ENCODE assay signal across 7 mouse cellular contexts in the genomic region with DNA sequence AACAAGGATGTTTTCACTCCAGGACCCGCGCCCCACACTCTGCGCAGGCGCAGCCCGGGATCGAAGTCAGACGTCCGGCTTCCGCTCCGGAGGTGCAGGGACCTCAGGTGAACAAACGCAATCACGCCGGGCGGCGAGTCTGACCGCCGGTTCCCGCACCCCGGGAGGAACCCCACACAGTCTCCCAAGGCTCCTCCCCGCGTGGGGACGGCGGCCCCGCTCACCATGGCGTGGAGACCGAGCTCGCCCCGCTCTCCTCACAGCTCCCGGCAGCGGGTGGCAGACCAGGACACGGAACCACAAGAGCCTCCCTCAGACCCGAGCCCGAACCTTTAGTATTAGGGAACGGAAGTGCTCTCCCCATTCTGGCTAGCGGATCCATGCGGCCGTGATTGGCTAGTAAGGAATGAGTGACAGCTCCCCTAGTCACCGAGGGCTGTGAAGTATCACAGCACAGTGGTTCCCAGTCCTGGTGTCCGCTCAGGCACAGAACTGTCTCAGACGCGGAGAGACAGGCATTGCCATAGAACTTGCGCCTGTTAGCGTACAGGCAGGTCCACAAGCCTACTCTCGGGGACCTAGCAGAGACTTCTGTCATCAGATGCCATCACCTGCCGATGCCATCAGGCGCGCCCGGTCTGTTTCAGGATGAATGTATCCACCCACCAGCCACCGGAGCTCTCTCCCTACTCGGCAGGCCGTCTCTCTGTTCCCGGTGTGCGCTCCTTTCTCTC. TPM values are rescaled to one million over a fixed set of nuclear protein-coding genes. Genes with fewer than 3 reads are reported as not detected.
A peak's percentile ranks its signal among the peaks of the same experiment; 100 is the strongest.
DNase-seq lines count a peak whose midpoint lies in the region; ATAC-seq lines count a peak whose summit lies in the region.
"Not testable (repeated sequence)": the region's sequence is repeated elsewhere in the genome, so short reads cannot be mapped to it uniquely, and the experiment has no call there.

A gene (minus strand): TSS at position 295 of the 734 bp plus-strand sequence.

- peak within 1 kb of the TSS; percentile 47; the same call in 1 of the 2 replicates for H3K27ac ChIP-seq in embryonic facial prominence, embryonic 11.5 days (replicated peaks; ENCODE audit: low read depth, low read length)
- peak within 1 kb of the TSS; percentile 79 for H3K27ac ChIP-seq in limb, embryonic 10.5 days
- peak within 1 kb of the TSS; percentile 83 for H3K27ac ChIP-seq in midbrain, embryonic 13.5 days

- not testable (repeated sequence) for H3K9me3 ChIP-seq in embryonic facial prominence, embryonic 11.5 days (replicated peaks; ENCODE audit: control insufficient read depth, low read length); limb, embryonic 10.5 days (replicated peaks); midbrain, embryonic 13.5 days

- not testable (repeated sequence) for H3K27me3 ChIP-seq in embryonic facial prominence, embryonic 11.5 days (ENCODE audit: control insufficient read depth, insufficient read depth, low read length); limb, embryonic 10.5 days (ENCODE audit: low read depth, poor library complexity, severe bottlenecking); midbrain, embryonic 13.5 days

- H3K4me3 ChIP-seq in embryonic facial prominence, embryonic 11.5 days (ENCODE audit: low read depth, low read length), result peak within 1 kb of the TSS; percentile 48
- peak within 1 kb of the TSS; percentile 54 for H3K4me3 ChIP-seq in limb, embryonic 10.5 days
- peak within 1 kb of the TSS; percentile 48 for H3K4me3 ChIP-seq in midbrain, embryonic 13.5 days (replicated peaks)

- peak; percentile 100 for ATAC-seq in embryonic facial prominence, embryonic 11.5 days (replicated peaks; ENCODE audit: insufficient number of reproducible peaks, low FRiP score, low TSS enrichment, low read depth)
- peak; percentile 95 for ATAC-seq in granulocyte monocyte progenitor cell, adult 5-6 weeks (replicated peaks; ENCODE audit: poor library complexity, severe bottlenecking)
- ATAC-seq in midbrain, embryonic 13.5 days, result peak; percentile 100

- under 1% methylated on average over 37 of the region's 53 CpGs for WGBS in embryonic facial prominence, embryonic 11.5 days
- WGBS in limb, embryonic 10.5 days, result 0% methylated on average over 46 of the region's 53 CpGs
- WGBS in midbrain, embryonic 13.5 days, result under 1% methylated on average over 42 of the region's 53 CpGs

- H3K4me2 ChIP-seq in embryonic facial prominence, embryonic 11.5 days (ENCODE audit: low read depth, low read length), result peak within 1 kb of the TSS; percentile 48
- peak within 1 kb of the TSS; percentile 59 for H3K4me2 ChIP-seq in midbrain, embryonic 13.5 days (replicated peaks)

- DNase-seq in adrenal gland, postnatal 14 days, result peak; percentile 87
- DNase-seq in embryonic facial prominence, embryonic 11.5 days (ENCODE audit: low spot score), result peak; percentile 84
- peak; percentile 90 for DNase-seq in kidney, adult 11 months
- peak; percentile 81 for DNase-seq in limb, embryonic 10.5 days (ENCODE audit: low spot score)
- DNase-seq in spleen, adult 18-20 months, result peak; percentile 61 to 68

- H3K36me3 ChIP-seq in embryonic facial prominence, embryonic 11.5 days (replicated peaks; ENCODE audit: control insufficient read depth, insufficient read depth, low read depth, low read length); limb, embryonic 10.5 days; midbrain, embryonic 13.5 days: not testable (repeated sequence)

- H3K4me1 ChIP-seq in embryonic facial prominence, embryonic 11.5 days (ENCODE audit: control insufficient read depth, insufficient read depth, low read length); limb, embryonic 10.5 days: not testable (repeated sequence)
- peaks cover 21% of the 10 kb centered on the region for H3K4me1 ChIP-seq in midbrain, embryonic 13.5 days (replicated peaks)

- peak within 1 kb of the TSS; percentile 59 for H3K9ac ChIP-seq in embryonic facial prominence, embryonic 11.5 days (replicated peaks; ENCODE audit: low read length)
- peak within 1 kb of the TSS; percentile 65 for H3K9ac ChIP-seq in midbrain, embryonic 13.5 days (replicated peaks)

RNA-seq across cellular contexts. Expression of the gene that starts here (rescaled TPM):
- total RNA-seq in adrenal gland, postnatal 14 days (2021), result 7.0 and 8.0 TPM in 2 replicates
- 9.5 and 10.4 TPM in 2 replicates for polyA plus RNA-seq in embryonic facial prominence, embryonic 11.5 days (2014; fragmentation: Nextera tagmentation; extraction: Ambion mirVana)
- total RNA-seq in granulocyte monocyte progenitor cell, adult 5-6 weeks (2014; fragmentation: Nextera tagmentation), result 11.4 and 11.6 TPM in 2 replicates
- total RNA-seq in granulocyte monocyte progenitor cell, adult 5-6 weeks (2017), result 3.5 and 5.8 TPM in 2 replicates
- polyA plus RNA-seq in limb, embryonic 10.5 days (2016; fragmentation: Nextera tagmentation; extraction: Ambion mirVana), result 7.3 and 9.5 TPM in 2 replicates
- 14.5 and 15.2 TPM in 2 replicates for polyA plus RNA-seq in midbrain, embryonic 13.5 days (2015; fragmentation: Nextera tagmentation; extraction: Ambion mirVana)

Comparison
In these comparisons a context has a peak if more than half of its experiments do, and no peak if none do; other contexts are left out.
1. Peak in every context shown above with its lines: DNase-seq, ATAC-seq, H3K4me3 ChIP-seq and H3K27ac ChIP-seq.